ENCODE assay signal across 11 mouse cellular contexts in genomic region chr7:45529461-45529860, GRCm38 (mm10). TPM values are rescaled to one million over a fixed set of nuclear protein-coding genes. Genes with fewer than 3 reads are reported as not detected.
DNase-seq lines count a peak whose midpoint lies in the region; ATAC-seq and TF ChIP-seq lines count a peak whose summit lies in the region.
"Had no signal": no experiment of that assay in that cellular context is flagged by ENCODE, and none has a peak within 500 bp of the region (broad histone marks: within the 10 kb centered on the region; RNA-seq: fewer than 3 reads in every experiment).

No protein-coding gene starts in this region.

- 0 out of 2 replicates have a peak overlapping the region, but pooled peaks have one; percentile 3 for H3K4me2 ChIP-seq in hindbrain, embryonic 12.5 days (replicated peaks)
- no peak overlapping the region for H3K4me2 ChIP-seq in hindbrain, embryonic 14.5 days (replicated peaks)
- peak overlapping the region; percentile 24; the same call in 1 of the 2 replicates for H3K4me2 ChIP-seq in liver, embryonic 13.5 days
- H3K4me2 ChIP-seq in midbrain, embryonic 16.5 days (ENCODE audit: low read length), result no peak overlapping the region

- no peak for TF ChIP-seq CTCF in E14TG2a.4 (conservative IDR thresholded peaks at IDR 0.05; ENCODE audit: low read length)

- DNase-seq in hindbrain, embryonic 14.5 days (ENCODE audit: low spot score), result no peak
- DNase-seq in heart, adult 18-20 months, result peak; percentile 51 to 58
- DNase-seq in liver, embryonic 13.5 days, result no peak
- DNase-seq in adrenal gland, adult 8-10 months, result no peak
- DNase-seq in embryo, embryonic 11 days, result no peak
- DNase-seq: cerebellum, adult 11-12 months; left cerebral cortex, postnatal 4 days; thymus, adult 18-20 months had no signal

- H3K4me3 ChIP-seq in hindbrain, embryonic 12.5 days, result no peak overlapping the region
- H3K4me3 ChIP-seq in hindbrain, embryonic 14.5 days (replicated peaks; ENCODE audit: low read length), result no peak overlapping the region
- peak overlapping the region; percentile 35; the same call in 1 of the 2 replicates for H3K4me3 ChIP-seq in E14TG2a.4 (replicated peaks; ENCODE audit: low read length)
- H3K4me3 ChIP-seq in liver, embryonic 13.5 days (replicated peaks), result no peak overlapping the region
- no peak overlapping the region for H3K4me3 ChIP-seq in midbrain, embryonic 16.5 days (ENCODE audit: low read depth, low read length)

- peak overlapping the region; percentile 17 for H3K27ac ChIP-seq in hindbrain, embryonic 12.5 days
- no peak overlapping the region for H3K27ac ChIP-seq in hindbrain, embryonic 14.5 days
- peak overlapping the region; percentile 34; the same call in 1 of the 2 replicates for H3K27ac ChIP-seq in liver, embryonic 13.5 days
- no peak overlapping the region for H3K27ac ChIP-seq in midbrain, embryonic 16.5 days (ENCODE audit: low read length)

- H3K4me1 ChIP-seq in hindbrain, embryonic 12.5 days, result peaks cover 15% of the 10 kb centered on the region
- peaks cover 10% of the 10 kb centered on the region for H3K4me1 ChIP-seq in hindbrain, embryonic 14.5 days (replicated peaks; ENCODE audit: control insufficient read depth, insufficient read depth, low read length)
- peaks cover 67% of the 10 kb centered on the region for H3K4me1 ChIP-seq in E14TG2a.4 (replicated peaks; ENCODE audit: low read depth, low read length)
- H3K4me1 ChIP-seq in liver, embryonic 13.5 days (replicated peaks), result peaks cover 36% of the 10 kb centered on the region
- peaks cover 11% of the 10 kb centered on the region for H3K4me1 ChIP-seq in midbrain, embryonic 16.5 days (ENCODE audit: control insufficient read depth, insufficient read depth, low read length)

- H3K36me3 ChIP-seq in hindbrain, embryonic 12.5 days, result no peaks in the 10 kb centered on the region
- H3K36me3 ChIP-seq in hindbrain, embryonic 14.5 days (replicated peaks; ENCODE audit: control insufficient read depth, insufficient read depth), result no peaks in the 10 kb centered on the region
- peaks cover 8% of the 10 kb centered on the region for H3K36me3 ChIP-seq in E14TG2a.4 (ENCODE audit: insufficient read depth, low read length)
- peaks cover 3% of the 10 kb centered on the region for H3K36me3 ChIP-seq in liver, embryonic 13.5 days
- H3K36me3 ChIP-seq in midbrain, embryonic 16.5 days (ENCODE audit: control insufficient read depth, insufficient read depth, low read length), result no peaks in the 10 kb centered on the region

- 27% methylated on average over 6 of the region's 6 CpGs for WGBS in hindbrain, embryonic 12.5 days
- 18% methylated on average over 6 of the region's 6 CpGs for WGBS in hindbrain, embryonic 14.5 days
- 5% methylated on average over 6 of the region's 6 CpGs for WGBS in liver, embryonic 13.5 days (ENCODE audit: insufficient replicate concordance)
- 26% methylated on average over 6 of the region's 6 CpGs for WGBS in midbrain, embryonic 16.5 days

- H3K9ac ChIP-seq in hindbrain, embryonic 12.5 days, result no peak overlapping the region
- no peak overlapping the region for H3K9ac ChIP-seq in hindbrain, embryonic 14.5 days
- peak overlapping the region; percentile 10; the same call in 1 of the 2 replicates for H3K9ac ChIP-seq in liver, embryonic 13.5 days
- no peak overlapping the region for H3K9ac ChIP-seq in midbrain, embryonic 16.5 days (ENCODE audit: low read depth, low read length)

- H3K9me3 ChIP-seq in hindbrain, embryonic 12.5 days (replicated peaks), result no peaks in the 10 kb centered on the region
- no peaks in the 10 kb centered on the region for H3K9me3 ChIP-seq in hindbrain, embryonic 14.5 days (ENCODE audit: control insufficient read depth, low read length)
- H3K9me3 ChIP-seq in E14TG2a.4 (ENCODE audit: low read length), result no peaks in the 10 kb centered on the region
- no peaks in the 10 kb centered on the region for H3K9me3 ChIP-seq in liver, embryonic 13.5 days (replicated peaks)
- H3K9me3 ChIP-seq in midbrain, embryonic 16.5 days (replicated peaks; ENCODE audit: control insufficient read depth, low read length, poor library complexity, severe bottlenecking), result no peaks in the 10 kb centered on the region

- H3K27me3 ChIP-seq in hindbrain, embryonic 12.5 days, result peaks cover 3% of the 10 kb centered on the region
- H3K27me3 ChIP-seq in hindbrain, embryonic 14.5 days (ENCODE audit: control insufficient read depth, insufficient read depth, low read length), result no peaks in the 10 kb centered on the region
- H3K27me3 ChIP-seq in E14TG2a.4 (ENCODE audit: insufficient read depth, low read length), result no peaks in the 10 kb centered on the region
- H3K27me3 ChIP-seq in liver, embryonic 13.5 days, result 0 out of 2 replicates have a peak, but pooled peaks cover 4% of the 10 kb centered on the region
- H3K27me3 ChIP-seq in midbrain, embryonic 16.5 days (ENCODE audit: control insufficient read depth, insufficient read depth, low read depth, low read length), result 0 out of 2 replicates have a peak, but pooled peaks cover 2% of the 10 kb centered on the region

- no peak for ATAC-seq in hindbrain, embryonic 12.5 days (ENCODE audit: low FRiP score)
- no peak for ATAC-seq in hindbrain, embryonic 14.5 days (ENCODE audit: low FRiP score)
- ATAC-seq in liver, embryonic 13.5 days (ENCODE audit: low read depth), result no peak
- ATAC-seq in midbrain, embryonic 16.5 days, result no peak

RNA-seq across cellular contexts. Expression of gene Plekha4, which starts 3.3 kb away (rescaled TPM):
- 1.9 and 3.8 TPM in 2 replicates for polyA plus RNA-seq in hindbrain, embryonic 12.5 days (2016; fragmentation: Nextera tagmentation; extraction: Ambion mirVana)
- 1.4 and 2.3 TPM in 2 replicates for polyA plus RNA-seq in hindbrain, embryonic 14.5 days (2014; fragmentation: Nextera tagmentation; extraction: Ambion mirVana)
- total RNA-seq in heart, adult 18-20 months (2021), result 1 to 10 TPM; 2.0 to 2.5 TPM
- polyA plus RNA-seq in liver, embryonic 13.5 days (2015; fragmentation: Nextera tagmentation; extraction: Ambion mirVana), result 0.43 and 0.52 TPM in 2 replicates
- total RNA-seq in adrenal gland, adult 8-10 months (2022), result 1 to 10 TPM; 3.1 to 6.9 (median 4.3) TPM
- polyA plus RNA-seq in midbrain, embryonic 16.5 days (2015; fragmentation: Nextera tagmentation; extraction: Ambion mirVana), result 0.81 and 0.87 TPM in 2 replicates

RNA-seq across cellular contexts. Expression of gene Ppp1r15a, which starts 3.4 kb away (rescaled TPM):
- polyA plus RNA-seq in hindbrain, embryonic 12.5 days (2016; fragmentation: Nextera tagmentation; extraction: Ambion mirVana), result 16.7 and 19.2 TPM in 2 replicates
- polyA plus RNA-seq in hindbrain, embryonic 14.5 days (2014; fragmentation: Nextera tagmentation; extraction: Ambion mirVana), result 12.9 and 13.0 TPM in 2 replicates
- total RNA-seq in heart, adult 18-20 months (2021), result 10 to 100 TPM; 31.6 to 33.7 TPM
- polyA plus RNA-seq in liver, embryonic 13.5 days (2015; fragmentation: Nextera tagmentation; extraction: Ambion mirVana), result 180 and 197 TPM in 2 replicates
- 10 to 100 TPM; 29.2 to 62.8 (median 45.0) TPM for total RNA-seq in adrenal gland, adult 8-10 months (2022)
- 10.5 and 13.9 TPM in 2 replicates for polyA plus RNA-seq in midbrain, embryonic 16.5 days (2015; fragmentation: Nextera tagmentation; extraction: Ambion mirVana)

RNA-seq across cellular contexts. Expression of gene Nucb1, which starts 19.3 kb away (rescaled TPM):
- 144 and 147 TPM in 2 replicates for polyA plus RNA-seq in hindbrain, embryonic 12.5 days (2016; fragmentation: Nextera tagmentation; extraction: Ambion mirVana)
- polyA plus RNA-seq in hindbrain, embryonic 14.5 days (2014; fragmentation: Nextera tagmentation; extraction: Ambion mirVana), result 121 and 122 TPM in 2 replicates
- total RNA-seq in heart, adult 18-20 months (2021), result 100 to 1,000 TPM; 129 to 143 TPM
- polyA plus RNA-seq in liver, embryonic 13.5 days (2015; fragmentation: Nextera tagmentation; extraction: Ambion mirVana), result 110 and 127 TPM in 2 replicates
- 100 to 1,000 TPM; 291 to 305 (median 294) TPM for total RNA-seq in adrenal gland, adult 8-10 months (2022)
- 107 and 119 TPM in 2 replicates for polyA plus RNA-seq in midbrain, embryonic 16.5 days (2015; fragmentation: Nextera tagmentation; extraction: Ambion mirVana)

RNA-seq across cellular contexts. Expression of gene Hsd17b14, which starts 25.2 kb away (rescaled TPM):
- 0.70 and 0.79 TPM in 2 replicates for polyA plus RNA-seq in hindbrain, embryonic 12.5 days (2016; fragmentation: Nextera tagmentation; extraction: Ambion mirVana)
- polyA plus RNA-seq in hindbrain, embryonic 14.5 days (2014; fragmentation: Nextera tagmentation; extraction: Ambion mirVana), result 0.25 TPM in 1 of 2 replicates, not detected in the other
- total RNA-seq in heart, adult 18-20 months (2021), result under 1 TPM in 1 of 2 experiments, not detected in 1; 0.41 TPM
- polyA plus RNA-seq in liver, embryonic 13.5 days (2015; fragmentation: Nextera tagmentation; extraction: Ambion mirVana), result 1.3 and 1.9 TPM in 2 replicates
- 1 to 10 TPM in 2 of 4 experiments, under 1 TPM in 1, not detected in 1; 0.99 to 2.6 (median 2.1) TPM for total RNA-seq in adrenal gland, adult 8-10 months (2022)
- polyA plus RNA-seq in midbrain, embryonic 16.5 days (2015; fragmentation: Nextera tagmentation; extraction: Ambion mirVana), result 0.21 TPM in 1 of 2 replicates, not detected in the other
- total RNA-seq: left cerebral cortex, postnatal 4 days had no signal

RNA-seq across cellular contexts. Expression of gene Bcat2, which starts 40.5 kb away (rescaled TPM):
- polyA plus RNA-seq in hindbrain, embryonic 12.5 days (2016; fragmentation: Nextera tagmentation; extraction: Ambion mirVana), result 35.2 and 36.9 TPM in 2 replicates
- polyA plus RNA-seq in hindbrain, embryonic 14.5 days (2014; fragmentation: Nextera tagmentation; extraction: Ambion mirVana), result 17.4 and 19.0 TPM in 2 replicates
- total RNA-seq in heart, adult 18-20 months (2021), result 100 to 1,000 TPM; 225 to 264 TPM
- 44.1 and 45.4 TPM in 2 replicates for polyA plus RNA-seq in liver, embryonic 13.5 days (2015; fragmentation: Nextera tagmentation; extraction: Ambion mirVana)
- 100 to 1,000 TPM; 191 to 306 (median 245) TPM for total RNA-seq in adrenal gland, adult 8-10 months (2022)
- 23.6 and 25.0 TPM in 2 replicates for polyA plus RNA-seq in midbrain, embryonic 16.5 days (2015; fragmentation: Nextera tagmentation; extraction: Ambion mirVana)

Comparison
In these comparisons a context has a peak if more than half of its experiments do, and no peak if none do; other contexts are left out.
1. H3K27ac ChIP-seq: peak in hindbrain, embryonic 12.5 days (single experiment) and liver, embryonic 13.5 days (single experiment); none in hindbrain, embryonic 14.5 days (single experiment) and midbrain, embryonic 16.5 days (single experiment).
2. H3K4me2 ChIP-seq: peak in hindbrain, embryonic 12.5 days (single experiment) and liver, embryonic 13.5 days (single experiment); none in hindbrain, embryonic 14.5 days (single experiment) and midbrain, embryonic 16.5 days (single experiment).
3. DNase-seq: peak in heart, adult 18-20 months (2 of 2); none in hindbrain, embryonic 14.5 days (single experiment), liver, embryonic 13.5 days (single experiment), adrenal gland, adult 8-10 months (single experiment) and embryo, embryonic 11 days (single experiment).